Mouse (Mus musculus): ENCODE data around the gene Ntf3. TPM values are rescaled to one million over a fixed set of nuclear protein-coding genes. Genes with fewer than 3 reads are reported as not detected.
A peak's percentile ranks its signal among the peaks of the same experiment; 100 is the strongest.

Ntf3 gene
- total RNA-seq, 2 experiments from 2014 or later = 2.8 to 3.3 TPM

DNA sequence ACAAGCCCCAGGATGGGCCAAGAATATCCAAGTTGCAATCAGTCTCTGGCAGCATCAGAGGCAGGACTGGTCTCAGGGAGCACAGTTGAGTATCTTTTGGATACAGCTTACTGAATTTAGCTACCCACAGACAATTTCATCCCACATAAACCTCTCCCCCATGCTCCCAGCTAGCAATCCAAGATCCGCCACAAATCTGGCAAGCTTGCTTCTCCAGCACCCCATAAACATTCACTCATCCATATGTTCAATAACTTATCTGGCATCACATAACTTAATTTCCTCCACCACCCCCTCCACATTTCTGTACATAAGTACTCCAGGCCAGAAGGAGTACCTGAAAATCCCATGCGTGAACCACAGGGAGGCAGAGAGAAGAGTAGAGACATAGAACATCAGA, 10.8 kb downstream of the Ntf3 start:
- Histone ChIP-seq H3K4me3 (no peak overlapping the region), H3K27ac (no peak overlapping the region)
- DNase-seq (ENCODE audit: extremely low spot score in 1 of 2, low spot score in 2 of 2) = no peak
- no peak for TF ChIP-seq CTCF (IDR thresholded peaks at IDR 0.05)
- intact Hi-C loops (cut with DNase I) = loop anchor here (5.0 kb wide), 1 partner anchor 316 kb away; no protein-coding TSS in a partner anchor

- Histone ChIP-seq H3K4me3 (no peak overlapping the region), H3K27ac (no peak overlapping the region)
- intact Hi-C loops (cut with DNase I) = loop anchor here (5.0 kb wide), 1 partner anchor 253 kb away; no protein-coding TSS in a partner anchor
- TF ChIP-seq CTCF (IDR thresholded peaks at IDR 0.05) = peak; percentile 70
- peak; percentile 20 to 36 for DNase-seq (ENCODE audit: extremely low spot score in 1 of 2, low spot score in 2 of 2)
Observed at GRCm38 (mm10) chr6:126154372-126154982, 12.2 kb downstream of the Ntf3 start.

- intact Hi-C loops (cut with DNase I) = loop anchor here (5.0 kb wide), 1 partner anchor 254 kb away; no protein-coding TSS in a partner anchor
- DNase-seq (ENCODE audit: extremely low spot score in 1 of 2, low spot score in 2 of 2) = no peak
- TF ChIP-seq CTCF (IDR thresholded peaks at IDR 0.05) = no peak
- H3K4me3 ChIP-seq = no peak overlapping the region
- no peak overlapping the region for H3K27ac ChIP-seq
Observed at GRCm38 (mm10) chr6:126153154-126153553, 13.6 kb downstream of the Ntf3 start.

DNA sequence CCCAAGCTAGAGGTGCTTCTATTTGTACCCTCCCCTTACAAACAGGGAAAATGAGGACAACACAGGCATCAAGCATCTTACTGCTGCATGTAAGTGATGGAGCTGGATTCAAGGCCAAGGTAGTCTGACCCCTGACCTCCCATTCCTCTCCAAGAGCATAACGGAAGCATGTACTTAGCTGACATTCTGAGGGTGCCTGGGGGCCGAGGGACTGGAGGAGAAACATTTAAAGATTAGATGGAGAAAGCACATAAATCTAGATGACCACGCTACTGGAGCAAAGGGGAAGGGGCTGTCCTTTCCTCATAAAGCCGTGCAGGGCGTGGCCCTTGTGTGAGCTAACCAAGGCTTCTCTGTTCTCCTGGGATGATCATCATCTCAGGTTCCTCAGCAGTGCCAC, 23.1 kb downstream of the Ntf3 start:
- Histone ChIP-seq H3K27ac (no peak overlapping the region), H3K4me3 (no peak overlapping the region)
- intact Hi-C loops (cut with DNase I) = no loop called here
- no peak for DNase-seq (ENCODE audit: extremely low spot score in 1 of 2, low spot score in 2 of 2)
- TF ChIP-seq CTCF (IDR thresholded peaks at IDR 0.05) = no peak

- intact Hi-C loops (cut with DNase I) = no loop called here
- no peak for DNase-seq (ENCODE audit: extremely low spot score in 1 of 2, low spot score in 2 of 2)
- Histone ChIP-seq H3K4me3 (no peak overlapping the region), H3K27ac (no peak overlapping the region)
- TF ChIP-seq CTCF (IDR thresholded peaks at IDR 0.05) = no peak
Observed at GRCm38 (mm10) chr6:126142741-126143140, 24.0 kb downstream of the Ntf3 start.

DNA sequence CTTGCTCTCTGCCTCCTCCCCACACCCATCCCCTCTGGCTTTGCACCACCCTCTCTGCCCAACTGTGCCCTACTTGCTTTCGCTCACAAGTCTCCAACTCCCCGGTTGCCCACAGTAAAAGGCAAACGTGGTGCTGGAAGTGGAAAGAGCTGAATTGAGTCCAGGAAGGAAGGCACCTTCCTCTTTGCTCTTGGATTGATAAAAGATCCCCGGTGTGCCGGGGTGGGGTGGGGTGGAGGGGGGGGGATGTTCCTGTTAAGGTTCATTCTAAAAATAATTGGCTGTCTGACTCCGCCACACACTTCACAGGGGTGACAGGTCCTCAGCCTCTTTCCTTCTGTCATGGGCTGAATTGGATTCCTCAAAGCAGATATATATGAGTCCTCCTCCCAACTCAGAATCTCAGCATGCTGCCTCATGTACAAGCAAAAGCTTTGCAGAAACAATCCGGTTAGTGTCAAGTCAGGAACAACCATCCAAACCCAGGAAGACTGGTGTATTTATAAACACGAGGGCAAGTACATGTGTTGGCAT, 24.6 kb downstream of the Ntf3 start:
- no peak for DNase-seq (ENCODE audit: extremely low spot score in 1 of 2, low spot score in 2 of 2)
- Histone ChIP-seq H3K27ac (no peak overlapping the region), H3K4me3 (no peak overlapping the region)
- no peak for TF ChIP-seq CTCF (IDR thresholded peaks at IDR 0.05)
- intact Hi-C loops (cut with DNase I) = no loop called here

GRCm38 (mm10) chr6:126141472-126141871, 25.2 kb downstream of the Ntf3 start:
- no peak overlapping the region for H3K27ac ChIP-seq
- no peak for DNase-seq (ENCODE audit: extremely low spot score in 1 of 2, low spot score in 2 of 2)
- TF ChIP-seq CTCF (IDR thresholded peaks at IDR 0.05) = no peak
- no peak overlapping the region for H3K4me3 ChIP-seq
- intact Hi-C loops (cut with DNase I) = no loop called here

- no peak for DNase-seq (ENCODE audit: extremely low spot score in 1 of 2, low spot score in 2 of 2)
- Histone ChIP-seq H3K4me3 (no peak overlapping the region), H3K27ac (no peak overlapping the region)
- TF ChIP-seq CTCF (IDR thresholded peaks at IDR 0.05) = no peak
- intact Hi-C loops (cut with DNase I) = no loop called here
Observed at GRCm38 (mm10) chr6:126140961-126141360, 25.7 kb downstream of the Ntf3 start.

DNA sequence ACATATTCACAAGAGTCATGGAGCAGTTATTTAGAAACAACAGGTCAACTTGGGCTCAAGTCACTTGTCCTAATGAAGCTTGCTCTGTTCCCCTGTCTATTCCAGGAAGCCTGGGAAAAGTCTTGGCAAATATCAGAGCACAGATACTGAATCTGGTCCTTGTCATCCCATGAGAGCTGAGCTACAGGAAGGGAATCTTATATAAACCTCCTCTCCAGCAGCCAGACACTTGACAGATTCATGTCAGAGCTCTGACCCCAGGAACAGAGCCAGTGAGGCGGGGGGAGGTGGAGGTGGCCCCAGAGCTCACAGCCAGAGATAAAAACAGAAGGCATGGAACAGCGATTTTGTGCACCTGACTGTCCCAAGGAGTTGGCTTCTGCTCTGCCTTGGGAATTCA, 26.3 kb downstream of the Ntf3 start:
- intact Hi-C loops (cut with DNase I) = no loop called here
- no peak overlapping the region for H3K27ac ChIP-seq
- H3K4me3 ChIP-seq = no peak overlapping the region
- TF ChIP-seq CTCF (IDR thresholded peaks at IDR 0.05) = no peak
- DNase-seq (ENCODE audit: extremely low spot score in 1 of 2, low spot score in 2 of 2) = no peak

- no peak overlapping the region for H3K27ac ChIP-seq
- TF ChIP-seq CTCF (IDR thresholded peaks at IDR 0.05) = no peak
- DNase-seq (ENCODE audit: extremely low spot score in 1 of 2, low spot score in 2 of 2) = no peak
- intact Hi-C loops (cut with DNase I) = no loop called here
- no peak overlapping the region for H3K4me3 ChIP-seq
Observed at GRCm38 (mm10) chr6:126134155-126134906, 32.4 kb downstream of the Ntf3 start.

DNA sequence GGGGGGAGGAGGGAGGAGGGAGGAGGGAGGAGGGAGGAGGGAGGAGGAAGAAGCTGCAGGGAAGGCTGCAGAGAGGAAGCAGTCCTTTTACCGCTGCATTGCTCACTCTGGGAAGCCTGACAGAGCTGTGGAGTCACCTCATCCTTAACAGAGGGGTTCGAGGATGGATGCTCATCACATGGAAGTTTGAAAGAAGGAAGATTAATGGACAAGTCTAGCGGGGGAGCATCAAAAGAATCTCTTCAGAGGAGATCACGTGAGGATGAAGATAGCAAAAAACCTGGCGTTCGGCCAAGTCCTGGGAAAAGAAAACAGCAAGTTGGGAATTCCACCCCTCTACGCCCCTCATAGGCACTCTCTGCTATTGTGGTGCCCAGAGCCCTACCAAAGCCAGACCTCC, 38.5 kb downstream of the Ntf3 start:
- TF ChIP-seq CTCF (IDR thresholded peaks at IDR 0.05) = no peak
- H3K27ac ChIP-seq = no peak overlapping the region
- no peak overlapping the region for H3K4me3 ChIP-seq
- no peak for DNase-seq (ENCODE audit: extremely low spot score in 1 of 2, low spot score in 2 of 2)
- intact Hi-C loops (cut with DNase I) = no loop called here

DNA sequence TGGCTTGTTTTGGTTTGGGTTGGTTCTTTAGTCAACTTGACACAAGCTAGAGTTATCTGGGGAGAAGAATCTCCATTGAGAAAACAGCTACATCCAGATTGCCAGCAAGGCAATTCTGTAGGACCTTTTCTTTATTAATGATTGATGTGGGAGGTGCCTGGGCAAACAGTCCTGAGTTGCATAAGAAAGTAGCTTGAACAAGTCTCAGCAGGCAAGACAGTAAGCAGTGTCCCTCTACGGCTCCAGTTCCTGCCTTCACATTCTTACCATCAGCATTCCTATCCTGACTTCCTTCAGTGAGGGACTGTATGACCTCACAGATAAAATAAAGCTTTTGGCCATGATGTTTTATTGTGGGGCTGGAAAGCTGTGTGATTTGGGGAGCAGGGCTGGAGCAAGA, 48.5 kb downstream of the Ntf3 start:
- DNase-seq (ENCODE audit: extremely low spot score in 1 of 2, low spot score in 2 of 2) = no peak
- Histone ChIP-seq H3K27ac (no peak overlapping the region), H3K4me3 (no peak overlapping the region)
- intact Hi-C loops (cut with DNase I) = no loop called here
- TF ChIP-seq CTCF (IDR thresholded peaks at IDR 0.05) = no peak
